Mouse (Mus musculus): ENCODE measurements around the gene Eef1akmt3. TPM values are rescaled to one million over a fixed set of nuclear protein-coding genes. Genes with fewer than 3 reads are reported as not detected.

Eef1akmt3 gene
- polyA plus RNA-seq, 1 experiment from 2014 or later: 0.13 TPM

DNA sequence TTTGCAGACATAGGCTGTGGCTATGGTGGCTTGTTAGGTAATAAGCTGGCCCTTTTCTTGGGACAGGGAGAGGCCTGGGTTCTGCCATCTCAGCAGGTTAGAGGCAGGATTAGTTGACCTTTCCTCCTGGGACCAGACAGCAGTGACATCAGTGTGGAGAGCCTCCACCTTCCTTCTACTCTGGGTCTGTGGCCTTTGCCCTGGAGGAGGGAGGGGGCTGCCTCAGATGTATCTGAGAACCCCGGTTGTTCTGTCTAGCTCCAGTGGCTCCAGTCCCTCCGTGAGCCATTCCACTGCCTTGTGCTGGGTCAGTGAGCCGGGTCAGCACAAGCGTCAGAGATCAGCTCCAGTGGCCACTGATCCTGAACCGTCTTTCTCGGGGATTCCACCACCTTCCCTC, 1.9 kb upstream of the Eef1akmt3 start:
- H3K4me2 ChIP-seq (replicated peaks): peak overlapping the region; percentile 98; the same call in 1 of the 2 replicates
- H3K9me3 ChIP-seq (ENCODE audit: control insufficient read depth, low read length): no peaks in the 10 kb centered on the region
- no peak for ATAC-seq (ENCODE audit: low FRiP score)

DNA sequence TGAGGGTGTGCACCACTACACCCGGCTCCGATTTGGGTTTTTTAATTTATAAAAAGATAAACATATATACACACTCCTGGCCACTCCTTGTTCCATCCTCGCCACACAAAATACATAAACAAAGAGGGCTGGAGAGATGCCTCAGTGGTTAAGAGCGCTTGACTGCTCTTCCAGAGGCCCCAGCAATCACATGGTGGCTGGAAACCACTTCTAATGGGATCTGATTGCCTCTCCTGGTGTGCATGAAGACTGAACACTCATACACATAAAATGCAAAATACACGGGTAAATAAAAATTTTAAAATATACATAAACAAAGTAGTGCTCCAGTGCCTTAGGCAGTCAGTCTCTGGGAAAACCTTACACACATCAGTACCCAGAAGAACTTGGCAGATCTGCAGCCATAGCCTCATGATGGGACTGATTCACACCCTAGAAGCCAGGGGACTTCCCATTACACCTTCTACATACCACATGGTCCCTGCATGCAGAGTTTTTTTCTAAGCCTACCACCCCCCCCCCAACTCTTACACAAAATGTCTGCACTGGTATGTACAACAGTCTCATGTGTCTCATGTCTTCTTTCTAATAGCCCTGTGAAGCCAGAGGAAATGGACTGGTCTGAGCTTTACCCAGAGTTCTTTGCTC, 1.3 kb upstream of the Eef1akmt3 start:
- peak overlapping the region; percentile 98 for H3K4me2 ChIP-seq (replicated peaks)
- H3K27ac ChIP-seq: no peak overlapping the region
- WGBS: 18% methylated on average over 5 of the region's 5 CpGs
- H3K4me1 ChIP-seq (replicated peaks; ENCODE audit: control insufficient read depth, insufficient read depth, low read length): peaks cover 6% of the 10 kb centered on the region
- peak overlapping the region; percentile 63 for H3K4me3 ChIP-seq (replicated peaks; ENCODE audit: low read length)
- peaks cover 6% of the 10 kb centered on the region; the same call in 1 of the 2 replicates for H3K36me3 ChIP-seq (replicated peaks; ENCODE audit: control insufficient read depth, insufficient read depth)
- no peaks in the 10 kb centered on the region for H3K9me3 ChIP-seq (ENCODE audit: control insufficient read depth, low read length)
- no peak for DNase-seq (ENCODE audit: low spot score)
- no peak for ATAC-seq (ENCODE audit: low FRiP score)
- H3K27me3 ChIP-seq (ENCODE audit: control insufficient read depth, insufficient read depth, low read length): peaks cover 14% of the 10 kb centered on the region
- peak overlapping the region; percentile 82 for H3K9ac ChIP-seq

More for the DNA sequence above, 1.9 kb upstream of the Eef1akmt3 start:
- no peak for DNase-seq (ENCODE audit: low spot score)
- H3K36me3 ChIP-seq (replicated peaks; ENCODE audit: control insufficient read depth, insufficient read depth): peaks cover 6% of the 10 kb centered on the region; the same call in 1 of the 2 replicates
- no peak overlapping the region for H3K9ac ChIP-seq
- H3K4me3 ChIP-seq (replicated peaks; ENCODE audit: low read length): no peak overlapping the region
- H3K27me3 ChIP-seq (ENCODE audit: control insufficient read depth, insufficient read depth, low read length): peaks cover 20% of the 10 kb centered on the region
- no peak overlapping the region for H3K27ac ChIP-seq
- peaks cover 6% of the 10 kb centered on the region for H3K4me1 ChIP-seq (replicated peaks; ENCODE audit: control insufficient read depth, insufficient read depth, low read length)
- 78% methylated on average over 6 of the region's 6 CpGs for WGBS

GRCm38 (mm10) chr10:127041774-127042338, 543 bp upstream of the Eef1akmt3 start:
- WGBS: under 1% methylated on average over 44 of the region's 44 CpGs
- Histone ChIP-seq H3K4me2 (replicated peaks) (peak overlapping the region; percentile 98), H3K27ac (peak overlapping the region; percentile 4; the same call in 1 of the 2 replicates), H3K9ac (peak overlapping the region; percentile 82), H3K36me3 (replicated peaks; ENCODE audit: control insufficient read depth, insufficient read depth) (peaks cover 6% of the 10 kb centered on the region; the same call in 1 of the 2 replicates), H3K4me1 (replicated peaks; ENCODE audit: control insufficient read depth, insufficient read depth, low read length) (peaks cover 6% of the 10 kb centered on the region), H3K27me3 (ENCODE audit: control insufficient read depth, insufficient read depth, low read length) (peaks cover 11% of the 10 kb centered on the region; the same call in 1 of the 2 replicates), H3K4me3 (replicated peaks; ENCODE audit: low read length) (peak overlapping the region; percentile 63), H3K9me3 (ENCODE audit: control insufficient read depth, low read length) (no peaks in the 10 kb centered on the region)
- DNase-seq (ENCODE audit: low spot score) (peak; percentile 95), ATAC-seq (ENCODE audit: low FRiP score) (peak; percentile 87)

DNA sequence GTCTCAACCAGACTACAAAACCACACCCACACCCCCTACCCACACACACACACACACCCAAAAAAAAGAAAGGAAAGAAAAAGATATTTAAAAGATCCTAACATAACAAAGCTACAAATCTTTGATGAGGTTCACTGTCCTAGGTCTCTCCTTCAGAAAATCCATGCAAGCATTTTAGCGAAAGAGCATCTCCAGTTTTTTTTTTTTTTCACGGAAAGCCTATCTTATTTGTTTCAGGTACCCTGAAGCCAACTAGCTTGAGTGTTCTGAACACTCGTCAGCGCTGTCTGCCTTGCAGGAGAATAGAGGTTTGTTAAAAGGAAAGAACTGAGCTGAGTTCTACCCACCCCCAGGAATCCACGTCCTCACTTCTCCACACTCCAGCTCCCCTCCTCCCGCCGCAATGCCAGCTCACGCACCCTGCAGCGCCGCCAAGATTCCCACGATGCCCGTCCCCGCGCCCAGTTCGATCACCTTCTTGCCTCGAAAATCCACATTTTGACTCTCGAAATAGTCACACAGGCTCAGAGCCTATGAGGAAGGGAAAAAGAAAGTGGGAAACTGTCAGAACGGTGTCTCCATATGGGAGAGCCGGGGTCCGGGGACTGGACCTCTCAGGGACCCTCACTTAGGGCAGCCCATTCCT, 621 bp downstream of the Eef1akmt3 start:
- H3K9ac ChIP-seq: peak overlapping the region; percentile 82
- no peaks in the 10 kb centered on the region for H3K9me3 ChIP-seq (ENCODE audit: control insufficient read depth, low read length)
- WGBS: 2% methylated on average over 20 of the region's 20 CpGs
- peaks cover 6% of the 10 kb centered on the region; the same call in 1 of the 2 replicates for H3K36me3 ChIP-seq (replicated peaks; ENCODE audit: control insufficient read depth, insufficient read depth)
- ATAC-seq (ENCODE audit: low FRiP score) (no peak), DNase-seq (ENCODE audit: low spot score) (no peak)
- peak overlapping the region; percentile 98 for H3K4me2 ChIP-seq (replicated peaks)
- H3K4me3 ChIP-seq (replicated peaks; ENCODE audit: low read length): peak overlapping the region; percentile 63
- H3K27me3 ChIP-seq (ENCODE audit: control insufficient read depth, insufficient read depth, low read length): peaks cover 11% of the 10 kb centered on the region; the same call in 1 of the 2 replicates
- H3K4me1 ChIP-seq (replicated peaks; ENCODE audit: control insufficient read depth, insufficient read depth, low read length): peaks cover 6% of the 10 kb centered on the region
- H3K27ac ChIP-seq: no peak overlapping the region

DNA sequence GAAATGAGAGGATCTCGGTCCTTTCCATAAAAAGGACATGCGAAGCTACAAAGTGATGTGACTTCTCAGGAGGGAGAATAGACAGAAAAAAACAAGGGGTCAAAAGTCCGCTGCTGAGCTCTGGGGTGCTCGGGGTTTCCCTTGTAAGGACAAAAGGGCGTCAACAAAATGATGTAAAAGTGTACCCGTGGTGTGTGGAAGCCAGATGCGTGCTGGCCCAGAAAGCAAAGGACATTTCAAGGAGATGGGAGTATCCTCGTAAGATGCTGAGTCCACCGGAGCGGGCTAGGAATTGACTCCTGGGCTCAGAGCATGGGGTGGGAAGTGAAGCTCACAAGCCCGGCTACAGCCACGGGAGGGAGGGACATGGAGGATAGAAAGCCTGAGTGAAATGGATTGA, 3.7 kb downstream of the Eef1akmt3 start:
- Histone ChIP-seq H3K27ac (no peak overlapping the region), H3K9ac (no peak overlapping the region), H3K9me3 (ENCODE audit: control insufficient read depth, low read length) (no peaks in the 10 kb centered on the region), H3K27me3 (ENCODE audit: control insufficient read depth, insufficient read depth, low read length) (peaks cover 11% of the 10 kb centered on the region; the same call in 1 of the 2 replicates), H3K4me3 (replicated peaks; ENCODE audit: low read length) (no peak overlapping the region), H3K4me2 (replicated peaks) (no peak overlapping the region), H3K4me1 (replicated peaks; ENCODE audit: control insufficient read depth, insufficient read depth, low read length) (peaks cover 5% of the 10 kb centered on the region), H3K36me3 (replicated peaks; ENCODE audit: control insufficient read depth, insufficient read depth) (no peaks in the 10 kb centered on the region)
- no peak for ATAC-seq (ENCODE audit: low FRiP score)
- WGBS: 65% methylated on average over 12 of the region's 12 CpGs
- no peak for DNase-seq (ENCODE audit: low spot score)

DNA sequence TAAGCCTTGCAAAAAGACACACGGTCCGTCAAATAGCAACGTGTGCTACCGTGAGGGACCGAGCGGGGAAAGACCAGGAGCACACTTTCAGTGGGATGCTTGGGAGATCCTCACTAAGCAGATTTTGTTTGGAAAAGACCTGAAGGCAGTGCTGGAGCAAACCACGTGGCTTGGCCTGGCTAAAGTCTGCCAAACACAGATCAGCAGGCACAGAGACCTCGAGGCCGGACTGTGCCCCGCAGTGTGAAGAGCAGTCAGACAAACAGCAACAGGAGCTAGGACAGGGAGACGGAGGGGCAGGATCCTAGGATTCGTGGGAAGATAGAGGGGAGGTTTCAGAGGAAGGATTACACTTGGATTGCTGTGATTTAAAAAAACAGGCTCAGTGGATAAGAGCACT, 5.0 kb downstream of the Eef1akmt3 start:
- no peak for ATAC-seq (ENCODE audit: low FRiP score)
- Histone ChIP-seq H3K4me1 (replicated peaks; ENCODE audit: control insufficient read depth, insufficient read depth, low read length) (no peaks in the 10 kb centered on the region), H3K27ac (no peak overlapping the region), H3K9me3 (ENCODE audit: control insufficient read depth, low read length) (no peaks in the 10 kb centered on the region), H3K4me3 (replicated peaks; ENCODE audit: low read length) (no peak overlapping the region), H3K36me3 (replicated peaks; ENCODE audit: control insufficient read depth, insufficient read depth) (no peaks in the 10 kb centered on the region), H3K4me2 (replicated peaks) (no peak overlapping the region), H3K27me3 (ENCODE audit: control insufficient read depth, insufficient read depth, low read length) (peaks cover 11% of the 10 kb centered on the region; the same call in 1 of the 2 replicates), H3K9ac (no peak overlapping the region)
- DNase-seq (ENCODE audit: low spot score): no peak
- WGBS: 86% methylated on average over 12 of the region's 12 CpGs

GRCm38 (mm10) chr10:127033301-127033741, 8.0 kb downstream of the Eef1akmt3 start:
- Histone ChIP-seq H3K36me3 (replicated peaks; ENCODE audit: control insufficient read depth, insufficient read depth) (peaks cover 10% of the 10 kb centered on the region), H3K9ac (no peak overlapping the region), H3K4me3 (replicated peaks; ENCODE audit: low read length) (no peak overlapping the region), H3K4me2 (replicated peaks) (no peak overlapping the region), H3K27ac (no peak overlapping the region), H3K9me3 (ENCODE audit: control insufficient read depth, low read length) (no peaks in the 10 kb centered on the region), H3K27me3 (ENCODE audit: control insufficient read depth, insufficient read depth, low read length) (no peaks in the 10 kb centered on the region), H3K4me1 (replicated peaks; ENCODE audit: control insufficient read depth, insufficient read depth, low read length) (peaks cover 8% of the 10 kb centered on the region; the same call in 1 of the 2 replicates)
- WGBS: 85% methylated on average over 8 of the region's 8 CpGs
- no peak for DNase-seq (ENCODE audit: low spot score)
- no peak for ATAC-seq (ENCODE audit: low FRiP score)

GRCm38 (mm10) chr10:127030336-127031296, 10.7 kb downstream of the Eef1akmt3 start, which contains the start of gene Tsfm:
TSS of gene Tsfm (minus strand) at chr10:127030840.
- 5% methylated on average over 55 of the region's 56 CpGs for WGBS
- no peaks in the 10 kb centered on the region for H3K27me3 ChIP-seq (ENCODE audit: control insufficient read depth, insufficient read depth, low read length)
- DNase-seq (ENCODE audit: low spot score) (peak; percentile 96), ATAC-seq (ENCODE audit: low FRiP score) (peak; percentile 87)
- H3K9ac ChIP-seq: peak within 1 kb of the TSS; percentile 72
- H3K4me3 ChIP-seq (replicated peaks; ENCODE audit: low read length): peak within 1 kb of the TSS; percentile 60
- peaks cover 8% of the 10 kb centered on the region; the same call in 1 of the 2 replicates for H3K4me1 ChIP-seq (replicated peaks; ENCODE audit: control insufficient read depth, insufficient read depth, low read length)
- H3K4me2 ChIP-seq (replicated peaks): peak within 1 kb of the TSS; percentile 92
- H3K36me3 ChIP-seq (replicated peaks; ENCODE audit: control insufficient read depth, insufficient read depth): peaks cover 36% of the 10 kb centered on the region
- no peaks in the 10 kb centered on the region for H3K9me3 ChIP-seq (ENCODE audit: control insufficient read depth, low read length)
- peak within 1 kb of the TSS; percentile 55 for H3K27ac ChIP-seq

Data from hindbrain, embryonic 14.5 days (tissue).